Comparison of ENCODE assay signal across 9 mouse cellular contexts in genomic region chr19:41761529-41761928, GRCm38 (mm10). TPM values are rescaled to one million over a fixed set of nuclear protein-coding genes. Genes with fewer than 3 reads are reported as not detected.
DNase-seq lines count a peak whose midpoint lies in the region; ATAC-seq and TF ChIP-seq lines count a peak whose summit lies in the region.
"Had no signal": no experiment of that assay in that cellular context is flagged by ENCODE, and none has a peak within 500 bp of the region (broad histone marks: within the 10 kb centered on the region; RNA-seq: fewer than 3 reads in every experiment).

No protein-coding gene starts in this region.

- intact Hi-C loops in heart, adult 2 months (cut with DNase I): loop anchor here (5.0 kb wide), 2 partner anchors 444 to 674 kb away; no protein-coding TSS in a partner anchor

- no peak overlapping the region for H3K4me3 ChIP-seq in heart, adult 2 months
- no peak overlapping the region for H3K4me3 ChIP-seq in heart, embryonic 11.5 days (ENCODE audit: low read depth, low read length)
- no peak overlapping the region for H3K4me3 ChIP-seq in kidney, embryonic 16.5 days (ENCODE audit: low read length)
- H3K4me3 ChIP-seq in small intestine, adult 2 months (ENCODE audit: low read depth, low read length): no peak overlapping the region
- H3K4me3 ChIP-seq: myocyte had no signal

- no peak overlapping the region for H3K9ac ChIP-seq in heart, adult 2 months (ENCODE audit: low read depth, low read length)
- H3K9ac ChIP-seq in heart, embryonic 11.5 days (ENCODE audit: low read depth, low read length): no peak overlapping the region
- H3K9ac ChIP-seq in kidney, embryonic 16.5 days (replicated peaks; ENCODE audit: low read length): no peak overlapping the region

- H3K27ac ChIP-seq in heart, adult 2 months: no peak overlapping the region
- no peak overlapping the region for H3K27ac ChIP-seq in heart, embryonic 11.5 days (ENCODE audit: low read depth, low read length)
- no peak overlapping the region for H3K27ac ChIP-seq in kidney, embryonic 16.5 days (ENCODE audit: low read length)
- no peak overlapping the region for H3K27ac ChIP-seq in small intestine, adult 2 months (ENCODE audit: insufficient read depth, low read depth, low read length)

- TF ChIP-seq POLR2A in heart, adult 2 months (IDR thresholded peaks at IDR 0.05; ENCODE audit: insufficient read depth, low read depth, low read length): no peak
- TF ChIP-seq POLR2A in small intestine, adult 2 months (IDR thresholded peaks at IDR 0.05; ENCODE audit: low read depth, low read length): no peak

- no peaks in the 10 kb centered on the region for H3K4me1 ChIP-seq in heart, adult 2 months (ENCODE audit: control insufficient read depth, insufficient read depth, low read length)
- H3K4me1 ChIP-seq in heart, embryonic 11.5 days (ENCODE audit: control insufficient read depth, insufficient read depth, low read length): no peaks in the 10 kb centered on the region
- H3K4me1 ChIP-seq in kidney, embryonic 16.5 days (ENCODE audit: insufficient read depth, low read length): no peaks in the 10 kb centered on the region
- no peaks in the 10 kb centered on the region for H3K4me1 ChIP-seq in small intestine, adult 2 months (ENCODE audit: control insufficient read depth, insufficient read depth, insufficient read length, low read length)

- H3K79me2 ChIP-seq in heart, adult 2 months (replicated peaks; ENCODE audit: control insufficient read depth, insufficient read depth, low read length): no peaks in the 10 kb centered on the region

- H3K36me3 ChIP-seq in heart, adult 2 months (ENCODE audit: control insufficient read depth, insufficient read depth, low read length): no peaks in the 10 kb centered on the region
- no peaks in the 10 kb centered on the region for H3K36me3 ChIP-seq in heart, embryonic 11.5 days (ENCODE audit: control insufficient read depth, insufficient read depth, low read length)
- no peaks in the 10 kb centered on the region for H3K36me3 ChIP-seq in kidney, embryonic 16.5 days (ENCODE audit: insufficient read depth, low read length)
- H3K36me3 ChIP-seq in small intestine, adult 2 months (ENCODE audit: control insufficient read depth, insufficient read depth, low read length): no peaks in the 10 kb centered on the region

- ATAC-seq in heart, embryonic 11.5 days (replicated peaks; ENCODE audit: insufficient number of reproducible peaks, low FRiP score, low TSS enrichment): no peak
- peak; percentile 76 for ATAC-seq in kidney, embryonic 16.5 days (ENCODE audit: low FRiP score, low TSS enrichment)

- 51% methylated on average over 9 of the region's 9 CpGs for WGBS in heart, adult 2 months
- WGBS in heart, embryonic 11.5 days (ENCODE audit: insufficient replicate concordance): 34% methylated on average over 9 of the region's 9 CpGs
- 21% methylated on average over 9 of the region's 9 CpGs for WGBS in kidney, embryonic 16.5 days
- WGBS in small intestine, adult 2 months: 53% methylated on average over 9 of the region's 9 CpGs

- no peaks in the 10 kb centered on the region for H3K9me3 ChIP-seq in heart, embryonic 11.5 days (replicated peaks; ENCODE audit: control insufficient read depth, low read length)
- H3K9me3 ChIP-seq in kidney, embryonic 16.5 days (ENCODE audit: low read length): 0 out of 2 replicates have a peak, but pooled peaks cover 3% of the 10 kb centered on the region

- H3K4me2 ChIP-seq in heart, embryonic 11.5 days: no peak overlapping the region
- H3K4me2 ChIP-seq in kidney, embryonic 16.5 days (replicated peaks; ENCODE audit: low read depth, low read length): no peak overlapping the region

- TF ChIP-seq EP300 in heart, adult 2 months (IDR thresholded peaks at IDR 0.05; ENCODE audit: insufficient read depth, low read depth, low read length): no peak

- no peaks in the 10 kb centered on the region for H3K27me3 ChIP-seq in heart, adult 2 months (ENCODE audit: control insufficient read depth, insufficient read depth, low read length)
- H3K27me3 ChIP-seq in heart, embryonic 11.5 days (ENCODE audit: control insufficient read depth, insufficient read depth, low read length): no peaks in the 10 kb centered on the region
- no peaks in the 10 kb centered on the region for H3K27me3 ChIP-seq in kidney, embryonic 16.5 days (ENCODE audit: insufficient read depth, low read length)
- no peaks in the 10 kb centered on the region for H3K27me3 ChIP-seq in small intestine, adult 2 months (ENCODE audit: control insufficient read depth, insufficient read depth, low read length)

- TF ChIP-seq CTCF in heart, adult 2 months (IDR thresholded peaks at IDR 0.05): peak; percentile 62
- TF ChIP-seq CTCF in small intestine, adult 2 months (IDR thresholded peaks at IDR 0.05; ENCODE audit: extremely low read depth, insufficient read length, insufficient replicate concordance, low read depth, low read length): peak; percentile 38; the same call in 1 of the 2 replicates

- DNase-seq in heart, adult 2 months: no peak
- DNase-seq in urinary bladder, postnatal 14 days (ENCODE audit: low spot score): peak; percentile 19
- no peak for DNase-seq in urinary bladder, postnatal 25 days (ENCODE audit: low spot score)
- no peak for DNase-seq in urinary bladder, adult 2 months (ENCODE audit: low spot score)
- DNase-seq in right cerebral cortex, postnatal 36 days (ENCODE audit: low spot score in 2 of 2): no peak

RNA-seq across cellular contexts. Expression of gene Slit1, which starts 18.1 kb away (rescaled TPM):
- under 1 TPM; 0.05 to 0.07 TPM for total RNA-seq in heart, adult 2 months (2021)
- polyA plus RNA-seq in heart, adult 2 months (2012; rRNA removed): 0.03 and 0.06 TPM in 2 replicates
- polyA plus RNA-seq in heart, embryonic 11.5 days (2014; fragmentation: Nextera tagmentation; extraction: Ambion mirVana): 0.11 TPM in 2 replicates
- polyA plus RNA-seq in kidney, embryonic 16.5 days (2015; fragmentation: Nextera tagmentation; extraction: Ambion mirVana): 6.2 and 6.4 TPM in 2 replicates
- polyA plus RNA-seq in small intestine, adult 2 months (2012; rRNA removed): 0.27 and 0.94 TPM in 2 replicates
- 0.15 TPM in 2 replicates for polyA plus RNA-seq in urinary bladder, adult 2 months (2012; rRNA removed)

RNA-seq across cellular contexts. Expression of gene Arhgap19, which starts 40.3 kb away (rescaled TPM):
- 1 to 10 TPM; 1.7 to 2.0 TPM for total RNA-seq in heart, adult 2 months (2021)
- 1.4 and 2.1 TPM in 2 replicates for polyA plus RNA-seq in heart, adult 2 months (2012; rRNA removed)
- 20.8 and 22.8 TPM in 2 replicates for polyA plus RNA-seq in heart, embryonic 11.5 days (2014; fragmentation: Nextera tagmentation; extraction: Ambion mirVana)
- 28.0 and 31.1 TPM in 2 replicates for polyA plus RNA-seq in kidney, embryonic 16.5 days (2015; fragmentation: Nextera tagmentation; extraction: Ambion mirVana)
- polyA plus RNA-seq in small intestine, adult 2 months (2012; rRNA removed): 0.71 and 2.1 TPM in 2 replicates
- polyA plus RNA-seq in urinary bladder, adult 2 months (2012; rRNA removed): 4.3 and 4.6 TPM in 2 replicates
